Mouse (Mus musculus): Measurements from ENCODE around the gene Gm10220.

DNA sequence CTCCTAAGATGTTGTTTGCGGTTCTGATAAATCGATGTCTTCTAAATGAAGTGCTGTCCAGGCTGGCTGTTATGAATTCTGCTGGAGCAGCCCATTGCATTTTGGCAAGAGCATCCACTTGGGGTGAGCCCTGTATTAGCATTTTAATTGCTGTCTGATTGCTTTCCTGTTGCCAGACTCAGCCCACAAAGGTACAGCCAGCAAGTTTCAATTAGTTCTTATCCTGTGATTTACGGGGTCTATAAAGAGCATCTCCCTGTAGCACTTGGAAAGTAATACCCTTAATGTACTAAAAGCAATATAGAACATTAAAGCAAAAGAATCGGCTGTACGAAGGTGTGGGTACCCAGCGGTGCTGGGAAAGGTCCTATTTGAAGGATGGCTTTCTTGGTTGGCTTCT, 21.7 kb upstream of the Gm10220 start:
- no peak for TF ChIP-seq POLR2A (IDR thresholded peaks at IDR 0.05; ENCODE audit: insufficient read length, low read depth)
- no peak for TF ChIP-seq REST (IDR thresholded peaks at IDR 0.05; ENCODE audit: insufficient read depth, insufficient read length)
- TF ChIP-seq E2F4 (IDR thresholded peaks at IDR 0.05; ENCODE audit: insufficient read depth): no peak
- TF ChIP-seq MAX (IDR thresholded peaks at IDR 0.05; ENCODE audit: low read depth): no peak
- TF ChIP-seq USF1 (IDR thresholded peaks at IDR 0.05; ENCODE audit: low read depth): no peak
- TF ChIP-seq POLR2AphosphoS2 (IDR thresholded peaks at IDR 0.05; ENCODE audit: insufficient read length, low read depth): no peak
- no peak for TF ChIP-seq TCF12 (IDR thresholded peaks at IDR 0.05; ENCODE audit: insufficient read depth, poor library complexity, severe bottlenecking)
- no peak for TF ChIP-seq TCF3 (IDR thresholded peaks at IDR 0.05; ENCODE audit: insufficient read length, low read depth)
- TF ChIP-seq MYOG (IDR thresholded peaks at IDR 0.05; ENCODE audit: control insufficient read depth in 1 of 3, insufficient read depth in 1 of 3, insufficient read length in 2 of 3, low read depth in 2 of 3): no peak
- no peak for TF ChIP-seq CEBPB (IDR thresholded peaks at IDR 0.05; ENCODE audit: insufficient read depth, poor library complexity, severe bottlenecking)
- TF ChIP-seq SRF (IDR thresholded peaks at IDR 0.05; ENCODE audit: control insufficient read depth, insufficient read length, low read depth): no peak
- no peak for TF ChIP-seq MYOD1 (IDR thresholded peaks at IDR 0.05; ENCODE audit: control insufficient read depth in 1 of 3, insufficient read length in 2 of 3, low read depth in 2 of 3)
